ENCODE assay signal across 8 mouse cellular contexts in the genomic region with DNA sequence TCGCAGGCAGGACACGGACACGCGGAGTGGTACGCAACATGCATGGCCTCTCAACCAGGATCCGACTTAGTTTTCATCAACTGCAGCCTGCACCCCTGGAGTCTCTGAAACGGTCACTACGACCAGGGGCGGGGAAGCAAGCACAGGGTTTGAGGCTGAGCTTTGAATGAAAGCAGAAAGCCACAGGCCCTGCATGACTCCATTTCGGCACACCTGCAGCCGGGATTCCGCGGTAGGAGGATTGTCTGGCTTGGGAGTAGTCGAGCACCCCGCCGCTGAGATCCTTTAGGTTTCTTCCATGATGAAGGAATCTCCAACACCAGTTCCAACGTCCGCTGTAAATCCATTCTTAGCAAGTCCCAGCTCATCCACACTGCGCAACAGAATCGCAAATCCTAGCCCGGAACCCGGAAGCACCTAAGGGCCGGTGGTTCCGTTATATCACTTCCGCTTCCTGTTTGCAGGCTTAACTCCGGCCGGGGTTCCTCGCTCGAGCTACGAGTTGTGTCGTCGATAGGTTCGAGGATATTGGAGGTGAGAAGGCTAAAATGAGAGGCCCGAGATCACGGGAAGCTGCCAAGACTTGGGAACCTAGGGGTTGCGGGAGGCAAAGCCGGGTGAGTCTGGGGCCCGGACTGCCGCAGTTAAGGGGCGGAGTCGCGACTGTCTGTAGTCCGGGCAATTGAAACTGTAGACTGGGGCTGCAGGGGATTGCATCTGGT. TPM values are rescaled to one million over a fixed set of nuclear protein-coding genes. Genes with fewer than 3 reads are reported as not detected.
DNase-seq lines count a peak whose midpoint lies in the region; ATAC-seq and TF ChIP-seq lines count a peak whose summit lies in the region.

TSS of gene Fbxl12 (minus strand) at position 408 of the 722 bp plus-strand sequence.

- H3K79me2 ChIP-seq in CH12.LX (replicated peaks; ENCODE audit: control insufficient read depth, extremely low read depth, insufficient read depth, poor library complexity, severe bottlenecking), result peaks cover 49% of the 10 kb centered on the region

- TF ChIP-seq EP300 in CH12.LX (IDR thresholded peaks at IDR 0.05; ENCODE audit: low read length), result no peak
- no peak for TF ChIP-seq EP300 in liver, postnatal 0 days (IDR thresholded peaks at IDR 0.05; ENCODE audit: low read depth)

- no peak for ATAC-seq in heart, embryonic 15.5 days (replicated peaks; ENCODE audit: insufficient number of reproducible peaks, insufficient read depth, low FRiP score, low read depth)
- ATAC-seq in liver, postnatal 0 days, result peak; percentile 50
- ATAC-seq in neural tube, embryonic 14.5 days (ENCODE audit: low read depth), result peak; percentile 22; the same call in 1 of the 2 replicates

- peak within 1 kb of the TSS; percentile 12; the same call in 1 of the 2 replicates for H3K27ac ChIP-seq in CH12.LX (ENCODE audit: insufficient read depth, low read depth)
- peak within 1 kb of the TSS; percentile 91 for H3K27ac ChIP-seq in brown adipose tissue, adult 24 weeks (replicated peaks; ENCODE audit: low read depth, low read length)
- H3K27ac ChIP-seq in forebrain, embryonic 10.5 days, result peak within 1 kb of the TSS; percentile 91
- H3K27ac ChIP-seq in heart, embryonic 15.5 days, result peak within 1 kb of the TSS; percentile 98
- peak within 1 kb of the TSS; percentile 95 for H3K27ac ChIP-seq in liver, postnatal 0 days (ENCODE audit: low read depth)
- peak within 1 kb of the TSS; percentile 76 for H3K27ac ChIP-seq in neural tube, embryonic 14.5 days (ENCODE audit: low read depth, low read length)

- in situ Hi-C loops in CH12.LX (cut with MboI; ENCODE audit: low pct_ligation_motif_present, low pct_unique_long_range_greater_than_20kb, low sequenced_read_pairs), result no loop called here

- peak; percentile 93 for TF ChIP-seq POLR2A in CH12.LX (IDR thresholded peaks at IDR 0.05; ENCODE audit: low read depth, low read length)

- TF ChIP-seq RAD21 in CH12.LX (IDR thresholded peaks at IDR 0.05; ENCODE audit: low read depth, low read length), result no peak

- DNase-seq in CH12.LX (ENCODE audit: extremely low read depth), result peak; percentile 88
- peak; percentile 79 for DNase-seq in forebrain, embryonic 10.5 days (ENCODE audit: extremely low spot score, low spot score)
- DNase-seq in kidney, postnatal 14 days, result peak; percentile 83
- DNase-seq in liver, postnatal 0 days, result peak; percentile 82
- DNase-seq in testis, postnatal 10 days (ENCODE audit: low spot score), result peak; percentile 71

- peak within 1 kb of the TSS; percentile 65 for H3K9ac ChIP-seq in CH12.LX (ENCODE audit: insufficient read depth, low read depth)
- peak within 1 kb of the TSS; percentile 71 for H3K9ac ChIP-seq in heart, embryonic 15.5 days
- peak within 1 kb of the TSS; percentile 92 for H3K9ac ChIP-seq in liver, postnatal 0 days (replicated peaks)
- H3K9ac ChIP-seq in neural tube, embryonic 14.5 days (replicated peaks; ENCODE audit: low read depth, low read length), result peak within 1 kb of the TSS; percentile 80

- dilution Hi-C loops in CH12.LX (cut with MboI; ENCODE audit: extremely low pct_ligation_motif_present, extremely low pct_unique_long_range_greater_than_20kb, low sequenced_read_pairs), result no loop called here

- no peaks in the 10 kb centered on the region for H3K27me3 ChIP-seq in CH12.LX (replicated peaks)
- H3K27me3 ChIP-seq in forebrain, embryonic 10.5 days (ENCODE audit: poor library complexity, severe bottlenecking), result no peaks in the 10 kb centered on the region
- no peaks in the 10 kb centered on the region for H3K27me3 ChIP-seq in heart, embryonic 15.5 days
- H3K27me3 ChIP-seq in liver, postnatal 0 days (ENCODE audit: insufficient read depth, low read length), result no peaks in the 10 kb centered on the region
- no peaks in the 10 kb centered on the region for H3K27me3 ChIP-seq in neural tube, embryonic 14.5 days (ENCODE audit: control insufficient read depth, insufficient read depth, low read length)

- peak within 1 kb of the TSS; percentile 99 for H3K4me2 ChIP-seq in CH12.LX (ENCODE audit: insufficient read depth, low read depth, poor library complexity, severe bottlenecking)
- peak within 1 kb of the TSS; percentile 93 for H3K4me2 ChIP-seq in heart, embryonic 15.5 days
- peak within 1 kb of the TSS; percentile 90 for H3K4me2 ChIP-seq in liver, postnatal 0 days (ENCODE audit: low read depth, low read length)
- H3K4me2 ChIP-seq in neural tube, embryonic 14.5 days (ENCODE audit: low read depth, low read length), result peak within 1 kb of the TSS; percentile 68

- H3K4me3 ChIP-seq in CH12.LX (replicated peaks in 1 of 3; ENCODE audit: low read depth in 2 of 3, low read length in 2 of 3, poor library complexity in 1 of 3), result peak within 1 kb of the TSS; percentile 80 to 88 (median 84)
- peak within 1 kb of the TSS; percentile 97 for H3K4me3 ChIP-seq in brown adipose tissue, adult 24 weeks (ENCODE audit: insufficient read depth, low read depth, low read length)
- peak within 1 kb of the TSS; percentile 86 for H3K4me3 ChIP-seq in forebrain, embryonic 10.5 days
- H3K4me3 ChIP-seq in heart, embryonic 15.5 days, result peak within 1 kb of the TSS; percentile 76
- H3K4me3 ChIP-seq in liver, postnatal 0 days (ENCODE audit: low read depth, low read length), result peak within 1 kb of the TSS; percentile 95
- peak within 1 kb of the TSS; percentile 69 for H3K4me3 ChIP-seq in neural tube, embryonic 14.5 days (ENCODE audit: low read depth, low read length)

- WGBS in forebrain, embryonic 10.5 days, result under 1% methylated on average over 43 of the region's 43 CpGs
- under 1% methylated on average over 43 of the region's 43 CpGs for WGBS in heart, embryonic 15.5 days
- under 1% methylated on average over 43 of the region's 43 CpGs for WGBS in liver, postnatal 0 days (ENCODE audit: insufficient replicate concordance)
- WGBS in neural tube, embryonic 14.5 days, result under 1% methylated on average over 43 of the region's 43 CpGs

- peaks cover 15 to 52% of the 10 kb centered on the region in 2 experiments for H3K36me3 ChIP-seq in CH12.LX (replicated peaks in 1 of 2; ENCODE audit: control insufficient read depth in 1 of 2, insufficient read depth in 1 of 2, low read length in 1 of 2)
- peaks cover 28% of the 10 kb centered on the region for H3K36me3 ChIP-seq in forebrain, embryonic 10.5 days (replicated peaks)
- peaks cover 15% of the 10 kb centered on the region for H3K36me3 ChIP-seq in heart, embryonic 15.5 days
- peaks cover 11% of the 10 kb centered on the region for H3K36me3 ChIP-seq in liver, postnatal 0 days (replicated peaks; ENCODE audit: insufficient read depth, low read length)
- H3K36me3 ChIP-seq in neural tube, embryonic 14.5 days (ENCODE audit: control insufficient read depth, insufficient read depth, low read length), result peaks cover 12% of the 10 kb centered on the region; the same call in 1 of the 2 replicates

- H3K9me3 ChIP-seq in CH12.LX (replicated peaks; ENCODE audit: low read length), result no peaks in the 10 kb centered on the region
- no peaks in the 10 kb centered on the region for H3K9me3 ChIP-seq in forebrain, embryonic 10.5 days
- no peaks in the 10 kb centered on the region for H3K9me3 ChIP-seq in heart, embryonic 15.5 days (replicated peaks)
- H3K9me3 ChIP-seq in liver, postnatal 0 days (ENCODE audit: low read length), result no peaks in the 10 kb centered on the region
- H3K9me3 ChIP-seq in neural tube, embryonic 14.5 days (ENCODE audit: control insufficient read depth, low read length), result no peaks in the 10 kb centered on the region

- peaks cover 0 to 27% of the 10 kb centered on the region in 2 experiments; a peak in 2 of 4 replicates for H3K4me1 ChIP-seq in CH12.LX (ENCODE audit: control insufficient read depth in 1 of 2, insufficient read depth in 2 of 2)
- peaks cover 17% of the 10 kb centered on the region for H3K4me1 ChIP-seq in brown adipose tissue, adult 24 weeks (ENCODE audit: control insufficient read depth, insufficient read depth, insufficient read length, low read length)
- H3K4me1 ChIP-seq in forebrain, embryonic 10.5 days, result peaks cover 45% of the 10 kb centered on the region
- H3K4me1 ChIP-seq in heart, embryonic 15.5 days (replicated peaks), result peaks cover 24% of the 10 kb centered on the region
- H3K4me1 ChIP-seq in liver, postnatal 0 days (ENCODE audit: insufficient read depth), result peaks cover 20% of the 10 kb centered on the region
- peaks cover 23% of the 10 kb centered on the region for H3K4me1 ChIP-seq in neural tube, embryonic 14.5 days (ENCODE audit: control insufficient read depth, insufficient read depth, low read length)

- no peak for TF ChIP-seq CTCF in CH12.LX (conservative IDR thresholded peaks at IDR 0.05 in 1 of 2, IDR thresholded peaks at IDR 0.05 in 1 of 2; ENCODE audit: low read depth in 2 of 2, low read length in 2 of 2)
- TF ChIP-seq CTCF in liver, postnatal 0 days (IDR thresholded peaks at IDR 0.05; ENCODE audit: low read depth), result no peak

TF ChIP-seq in CH12.LX, 34 proteins besides CTCF, POLR2A, EP300 and RAD21 (continues in another document):
- peak; percentile 57; the same call in 1 of the 2 replicates for TF ChIP-seq NRF1 (IDR thresholded peaks at IDR 0.05; ENCODE audit: low read depth, low read length)
- TF ChIP-seq MXI1 (IDR thresholded peaks at IDR 0.05; ENCODE audit: low read depth, low read length), result peak; percentile 85; the same call in 1 of the 2 replicates
- peak; percentile 87 for TF ChIP-seq NELFE (IDR thresholded peaks at IDR 0.05; ENCODE audit: low read depth, low read length)
- peak; percentile 99 for TF ChIP-seq ELF1 (IDR thresholded peaks at IDR 0.05; ENCODE audit: low read depth, low read length)
- peak; percentile 89 for TF ChIP-seq HCFC1 (IDR thresholded peaks at IDR 0.05; ENCODE audit: low read depth, low read length)
- TF ChIP-seq TBP (conservative IDR thresholded peaks at IDR 0.05; ENCODE audit: low read depth, low read length), result peak; percentile 72
- peak; percentile 95; the same call in 1 of the 2 replicates for TF ChIP-seq SIN3A (IDR thresholded peaks at IDR 0.05; ENCODE audit: low read length)
- no peak for TF ChIP-seq JUN (IDR thresholded peaks at IDR 0.05; ENCODE audit: insufficient read depth, low read depth, low read length)
- no peak for TF ChIP-seq UBTF (IDR thresholded peaks at IDR 0.05; ENCODE audit: low read depth, low read length)
- peak; percentile 70 for TF ChIP-seq ZMIZ1 (IDR thresholded peaks at IDR 0.05; ENCODE audit: low read depth, low read length)
- peak; percentile 66; the same call in 1 of the 2 replicates for TF ChIP-seq KAT2A (IDR thresholded peaks at IDR 0.05; ENCODE audit: insufficient replicate concordance, low read length)

RNA-seq across cellular contexts. Expression of gene Fbxl12, which starts in this region (rescaled TPM):
- total RNA-seq in CH12.LX (2012; rRNA removed), result 4.2 and 5.0 TPM in 2 replicates
- 3.7 and 4.0 TPM in 2 replicates for total RNA-seq in CH12.LX (2014; rRNA removed)
- polyA plus RNA-seq in CH12.LX (2012; ENCODE audit: insufficient read length, low read depth), result 10.5 and 13.7 TPM in 2 replicates
- 5.8 and 6.5 TPM in 2 replicates for polyA plus RNA-seq in brown adipose tissue, adult 24 weeks (2012; ENCODE audit: insufficient read depth, insufficient read length, missing spikeins)
- polyA plus RNA-seq in forebrain, embryonic 10.5 days (2016; fragmentation: Nextera tagmentation; extraction: Ambion mirVana), result 18.4 and 19.0 TPM in 2 replicates
- polyA plus RNA-seq in heart, embryonic 15.5 days (2015; fragmentation: Nextera tagmentation; extraction: Ambion mirVana), result 13.4 and 17.8 TPM in 2 replicates
- 7.1 and 7.3 TPM in 2 replicates for polyA plus RNA-seq in liver, postnatal 0 days (2015; fragmentation: Nextera tagmentation; extraction: Ambion mirVana)
- 9.6 and 10.6 TPM in 2 replicates for polyA plus RNA-seq in neural tube, embryonic 14.5 days (2014; fragmentation: Nextera tagmentation; extraction: Ambion mirVana)

Comparison
In these comparisons a context has a peak if more than half of its experiments do, and no peak if none do; other contexts are left out.
1. H3K27ac ChIP-seq: peak in every context shown above with its lines; median percentile 98 in heart, embryonic 15.5 days; 95 in liver, postnatal 0 days; 91 in brown adipose tissue, adult 24 weeks; 91 in forebrain, embryonic 10.5 days; 76 in neural tube, embryonic 14.5 days; 12 in CH12.LX.